9 mouse cellular contexts compared by ENCODE assay signal in genomic region chr7:87277225-87277624, GRCm38 (mm10). TPM values are rescaled to one million over a fixed set of nuclear protein-coding genes. Genes with fewer than 3 reads are reported as not detected.
DNase-seq lines count a peak whose midpoint lies in the region; ATAC-seq and TF ChIP-seq lines count a peak whose summit lies in the region.
"Had no signal": no experiment of that assay in that cellular context is flagged by ENCODE, and none has a peak within 500 bp of the region (broad histone marks: within the 10 kb centered on the region; RNA-seq: fewer than 3 reads in every experiment).

No protein-coding gene starts in this region.

- TF ChIP-seq CTCF in left cerebral cortex, adult 2 months (IDR thresholded peaks at IDR 0.05): peak; percentile 68

- H3K4me3 ChIP-seq in left cerebral cortex, adult 2 months: no peak overlapping the region
- H3K4me3 ChIP-seq: hindbrain, embryonic 15.5 days had no signal

- intact Hi-C loops in left cerebral cortex, adult 2 months (cut with DNase I): loop anchor here (1.0 to 2.0 kb wide), 2 partner anchors 167 to 290 kb away; no protein-coding TSS in a partner anchor

- 0 out of 2 replicates have a peak, but pooled peaks have one; percentile 62 for ATAC-seq in frontal cortex, adult (ENCODE audit: low TSS enrichment)
- ATAC-seq in monocyte, adult 5-6 weeks (replicated peaks; ENCODE audit: insufficient number of reproducible peaks, low FRiP score, low TSS enrichment, poor library complexity, severe bottlenecking): no peak
- ATAC-seq in CD4-positive, CD25-positive, alpha-beta regulatory T cell, adult 4 months: no peak

- no peak overlapping the region for H3K27ac ChIP-seq in left cerebral cortex, adult 2 months
- H3K27ac ChIP-seq: hindbrain, embryonic 15.5 days had no signal

- peak; percentile 10 for DNase-seq in heart, adult 8-10 months (ENCODE audit: low spot score)
- no peak for DNase-seq in heart, adult 9 months (ENCODE audit: low spot score in 2 of 2)
- peak; percentile 17 for DNase-seq in 3134 (ENCODE audit: extremely low read depth, insufficient read length, low spot score)
- peak; percentile 33 for DNase-seq in R1 (ENCODE audit: low read depth, low spot score)
- peak; percentile 15 for DNase-seq in left cerebral cortex, adult 2 months (ENCODE audit: extremely low spot score in 1 of 2, low spot score in 2 of 2)

RNA-seq across cellular contexts. Expression of gene Nox4, which starts 31.3 kb away (rescaled TPM):
- 1 to 10 TPM in 1 of 4 experiments, under 1 TPM in 3; 0.66 to 1.6 (median 0.86) TPM for total RNA-seq in heart, adult 8-10 months (2022)
- under 1 TPM in 1 of 2 experiments, not detected in 1; 0.32 TPM for total RNA-seq in left cerebral cortex, adult 2 months (2021)
- not detected in 3 replicates for total RNA-seq in monocyte, adult 5-6 weeks (2017)
- polyA plus RNA-seq in CD4-positive, CD25-positive, alpha-beta regulatory T cell, adult 4 months (2017; shearing (Covaris generic)): not detected

Comparison
In these comparisons a context has a peak if more than half of its experiments do, and no peak if none do; other contexts are left out.
1. DNase-seq: peak in heart, adult 8-10 months (single experiment), 3134 (single experiment), R1 (single experiment) and left cerebral cortex, adult 2 months (2 of 2); none in heart, adult 9 months (0 of 2).